Mouse (Mus musculus) thymus, postnatal 0 days (tissue): ENCODE measurements around the gene Igf2bp3. TPM values are rescaled to one million over a fixed set of nuclear protein-coding genes. Genes with fewer than 3 reads are reported as not detected.

Source experiments
- polyA plus RNA-seq: library from polyadenylated mRNA; unstranded; fragments of >200 nt; fragmentation: Nextera tagmentation; extraction: Ambion mirVana; gene quantifications from 2 replicates; pipeline ENCODE4 v1.2.1, GENCODE M21; 2015

The Igf2bp3 gene
- polyA plus RNA-seq, 1 experiment from 2014 or later = 71.3 TPM

Other genes starting within 250 kb of the Igf2bp3 start
- 0.18 TPM in 1 of 2 replicates, not detected in the other for gene Doxl2, start 240.0 kb downstream of the Igf2bp3 start, polyA plus RNA-seq
- gene Svs1, start 228.1 kb downstream of the Igf2bp3 start, polyA plus RNA-seq = not detected in 2 replicates
- gene Gpnmb, start 178.4 kb downstream of the Igf2bp3 start, polyA plus RNA-seq = 0.74 and 0.96 TPM in 2 replicates
- gene Malsu1, start 141.2 kb downstream of the Igf2bp3 start, polyA plus RNA-seq = 115 and 119 TPM in 2 replicates
- gene Tra2a, start 49.1 kb upstream of the Igf2bp3 start, polyA plus RNA-seq = 90.5 and 99.0 TPM in 2 replicates
- gene Ccdc126, start 104.3 kb upstream of the Igf2bp3 start, polyA plus RNA-seq = 9.3 and 9.4 TPM in 2 replicates
- gene Fam221a, start 152.8 kb upstream of the Igf2bp3 start, polyA plus RNA-seq = 9.7 and 12.1 TPM in 2 replicates
- 0.12 TPM in 1 of 2 replicates, not detected in the other for gene Stk31, start 180.6 kb upstream of the Igf2bp3 start, polyA plus RNA-seq